Mouse (Mus musculus) limb, embryonic 13.5 days (tissue): ENCODE data around the gene Parp8. TPM values are rescaled to one million over a fixed set of nuclear protein-coding genes. Genes with fewer than 3 reads are reported as not detected.

Experiments
- ATAC-seq: fragments of 200-750 bp; cut with Nextera tagmentation; 2 replicates; pipeline ENCODE4 v1.8.0; 2017; ENCODE audit warnings: low read depth, moderate number of reproducible peaks, moderate TSS enrichment; ENCODE audit not compliant: low FRiP score
- H3K27ac ChIP-seq: fragments of 300-500 bp; sonication (generic); 2 replicates; pipeline ENCODE4 v1.5.1; 2015; ENCODE audit warnings: inconsistent platforms, mild to moderate bottlenecking, moderate library complexity
- H3K27me3 ChIP-seq: fragments of 300-500 bp; sonication (generic); 2 replicates; pipeline ENCODE4 v1.6.1; 2015; ENCODE audit warnings: mild to moderate bottlenecking, inconsistent platforms
- H3K36me3 ChIP-seq: fragments of 300-500 bp; sonication (generic); 2 replicates; pipeline ENCODE4 v1.6.1; 2015; ENCODE audit warnings: inconsistent platforms, mild to moderate bottlenecking, moderate library complexity
- H3K4me1 ChIP-seq: fragments of 300-500 bp; sonication (generic); 2 replicates; pipeline ENCODE4 v1.6.1; 2015; ENCODE audit warnings: inconsistent platforms
- H3K4me2 ChIP-seq: fragments of 300-500 bp; sonication (generic); replicated peaks from 2 replicates; pipeline ENCODE4 v1.6.1; 2015; ENCODE audit warnings: inconsistent platforms, mild to moderate bottlenecking, moderate library complexity
- H3K4me3 ChIP-seq: fragments of 300-500 bp; sonication (generic); 2 replicates; pipeline ENCODE4 v1.5.1; 2015; ENCODE audit warnings: moderate library complexity, mild to moderate bottlenecking, inconsistent platforms
- H3K9ac ChIP-seq: fragments of 300-500 bp; sonication (generic); 2 replicates; pipeline ENCODE4 v1.6.1; 2015; ENCODE audit warnings: mild to moderate bottlenecking, inconsistent platforms
- H3K9me3 ChIP-seq: fragments of 300-500 bp; sonication (generic); 2 replicates; pipeline ENCODE4 v1.6.1; 2016; ENCODE audit warnings: inconsistent platforms
- WGBS: fragments of 180-500 bp; shearing (Covaris S2); methylation state at CpG from one replicate; pipeline ENCODE4 v1.1.7; 2015; 5-methylcytosine and 5-hydroxymethylcytosine counted together
- polyA plus RNA-seq: library from polyadenylated mRNA; unstranded; fragments of >200 nt; fragmentation: Nextera tagmentation; extraction: Ambion mirVana; gene quantifications from 2 replicates; pipeline ENCODE4 v1.2.1, GENCODE M21; 2015

The Parp8 gene
- polyA plus RNA-seq, 1 experiment from 2014 or later, result 21.8 TPM

DNA sequence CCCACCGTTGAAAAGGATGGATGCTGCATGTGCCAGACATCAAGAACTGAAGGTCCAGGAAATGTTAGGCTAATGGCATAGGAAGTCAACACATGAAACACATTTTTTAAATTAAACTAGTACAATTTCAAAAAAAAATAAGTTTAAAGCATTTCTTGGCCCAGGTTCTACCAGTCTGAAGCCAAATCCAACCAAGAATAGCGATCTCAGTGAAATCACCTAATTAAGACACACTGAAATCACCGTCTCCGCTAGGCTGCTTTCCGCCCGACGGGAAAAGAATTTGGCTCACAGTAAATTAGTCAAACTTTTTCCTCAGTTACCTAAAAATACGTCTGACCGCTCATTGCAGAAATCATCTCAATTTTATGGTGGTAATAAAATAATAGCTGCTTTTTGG is 13.3 kb downstream of the Parp8 start:
- Histone ChIP-seq H3K4me1 (no peaks in the 10 kb centered on the region), H3K36me3 (peaks cover 7% of the 10 kb centered on the region), H3K27ac (no peak overlapping the region), H3K27me3 (no peaks in the 10 kb centered on the region), H3K9ac (no peak overlapping the region), H3K4me2 (no peak overlapping the region), H3K9me3 (no peaks in the 10 kb centered on the region), H3K4me3 (no peak overlapping the region)
- no peak for ATAC-seq
- WGBS, result 78% methylated on average over 9 of the region's 9 CpGs

DNA sequence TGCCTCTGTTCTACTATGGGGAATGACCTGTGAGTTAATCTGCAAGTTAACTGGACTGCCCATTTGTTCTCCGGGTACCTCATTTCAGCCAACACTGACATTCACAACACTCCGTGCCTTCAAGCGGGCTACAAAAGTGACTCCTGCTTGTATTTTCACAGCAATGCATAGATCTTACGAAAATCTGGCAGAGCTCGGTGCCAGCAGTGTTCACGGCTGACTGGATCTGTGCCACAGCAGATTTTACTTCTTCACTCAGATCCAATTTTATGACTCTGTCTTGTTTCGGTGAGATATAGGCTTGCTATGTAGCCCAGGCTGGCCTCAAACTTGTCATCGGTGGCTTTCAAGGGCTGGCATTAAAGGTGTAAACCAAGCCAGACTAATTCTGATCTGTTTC is 15.2 kb downstream of the Parp8 start:
- no peak overlapping the region for H3K4me3 ChIP-seq
- 0 out of 2 replicates have a peak, but pooled peaks cover 3% of the 10 kb centered on the region for H3K4me1 ChIP-seq
- H3K9ac ChIP-seq, result no peak overlapping the region
- H3K27me3 ChIP-seq, result no peaks in the 10 kb centered on the region
- peaks cover 7% of the 10 kb centered on the region for H3K36me3 ChIP-seq
- no peak for ATAC-seq
- H3K27ac ChIP-seq, result no peak overlapping the region
- 74% methylated on average over 8 of the region's 8 CpGs for WGBS
- no peak overlapping the region for H3K4me2 ChIP-seq
- H3K9me3 ChIP-seq, result no peaks in the 10 kb centered on the region

DNA sequence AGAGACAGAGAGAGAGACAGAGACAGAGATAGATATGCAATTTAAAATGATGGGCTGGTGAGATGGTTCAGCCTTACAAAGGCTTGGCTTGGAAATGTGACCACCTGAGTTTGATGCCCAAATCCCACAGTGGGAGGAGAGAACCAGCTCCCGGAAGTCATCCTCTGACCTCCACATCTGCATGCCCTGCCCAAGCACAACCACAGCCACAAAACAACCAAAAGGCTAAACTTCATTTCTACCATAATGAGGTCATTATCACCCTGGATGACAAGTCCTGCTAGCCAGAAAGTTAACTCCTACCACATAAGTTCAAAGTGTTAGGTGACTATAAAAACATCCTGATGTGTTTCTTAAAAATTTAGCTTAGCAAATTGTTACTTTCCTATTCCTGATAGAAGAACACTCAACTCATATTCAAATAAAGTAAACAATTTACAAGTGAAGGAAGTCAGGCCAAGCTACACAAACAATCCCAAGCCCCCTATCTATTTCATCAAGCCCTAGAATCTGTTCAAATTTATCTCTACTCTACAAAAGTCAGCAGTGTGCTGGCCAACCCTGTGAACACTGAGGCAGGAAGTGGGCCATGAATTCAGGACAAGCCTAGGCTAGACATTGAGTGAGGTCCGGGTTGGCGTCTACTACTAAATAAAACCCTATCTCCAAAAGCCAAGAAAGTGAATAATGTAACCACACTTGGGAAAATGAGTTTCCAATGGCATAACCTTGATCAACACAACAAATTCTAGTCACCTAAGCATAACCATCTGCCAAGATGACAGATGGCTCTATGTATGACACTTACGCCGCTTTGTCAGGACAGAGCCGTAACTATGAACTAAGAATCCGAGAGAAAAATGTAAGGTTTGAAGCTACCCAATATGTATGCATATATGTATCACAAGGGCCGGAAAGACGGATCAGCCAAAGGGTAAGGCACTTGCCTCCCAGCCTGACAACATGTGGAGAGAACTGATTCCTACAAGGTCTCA is 17.0 kb downstream of the Parp8 start:
- Histone ChIP-seq H3K36me3 (peaks cover 7% of the 10 kb centered on the region), H3K9ac (no peak overlapping the region), H3K4me2 (no peak overlapping the region), H3K27ac (no peak overlapping the region), H3K9me3 (no peaks in the 10 kb centered on the region), H3K4me3 (no peak overlapping the region), H3K27me3 (no peaks in the 10 kb centered on the region), H3K4me1 (0 out of 2 replicates have a peak, but pooled peaks cover 3% of the 10 kb centered on the region)
- WGBS, result 93% methylated on average over 9 of the region's 9 CpGs
- ATAC-seq, result no peak

DNA sequence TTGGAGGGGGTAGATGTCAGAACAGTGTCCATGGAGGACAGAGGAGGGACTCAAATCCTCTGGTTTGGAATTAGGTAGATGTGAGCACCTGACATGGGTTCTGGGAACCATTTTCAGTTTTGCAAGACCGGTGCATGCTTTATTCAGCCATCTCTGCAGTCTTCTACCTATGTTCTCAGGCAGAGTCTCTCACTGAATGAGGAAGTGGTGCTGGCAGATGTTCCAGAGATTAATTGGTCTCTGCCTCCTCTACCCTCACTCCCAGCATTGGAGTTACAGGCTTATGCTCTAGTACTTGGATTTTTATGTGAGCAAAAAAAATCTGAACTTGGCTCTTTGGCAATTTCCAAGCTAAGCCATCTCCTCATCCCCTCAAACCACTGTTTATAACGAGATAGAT is 17.8 kb downstream of the Parp8 start:
- no peak overlapping the region for H3K4me3 ChIP-seq
- ATAC-seq, result no peak
- no peaks in the 10 kb centered on the region for H3K9me3 ChIP-seq
- H3K4me2 ChIP-seq, result no peak overlapping the region
- no peak overlapping the region for H3K27ac ChIP-seq
- no peak overlapping the region for H3K9ac ChIP-seq
- H3K4me1 ChIP-seq, result 0 out of 2 replicates have a peak, but pooled peaks cover 3% of the 10 kb centered on the region
- H3K27me3 ChIP-seq, result no peaks in the 10 kb centered on the region
- WGBS, result 88% methylated on average over 2 of the region's 2 CpGs
- 0 out of 2 replicates have a peak, but pooled peaks cover 2% of the 10 kb centered on the region for H3K36me3 ChIP-seq

DNA sequence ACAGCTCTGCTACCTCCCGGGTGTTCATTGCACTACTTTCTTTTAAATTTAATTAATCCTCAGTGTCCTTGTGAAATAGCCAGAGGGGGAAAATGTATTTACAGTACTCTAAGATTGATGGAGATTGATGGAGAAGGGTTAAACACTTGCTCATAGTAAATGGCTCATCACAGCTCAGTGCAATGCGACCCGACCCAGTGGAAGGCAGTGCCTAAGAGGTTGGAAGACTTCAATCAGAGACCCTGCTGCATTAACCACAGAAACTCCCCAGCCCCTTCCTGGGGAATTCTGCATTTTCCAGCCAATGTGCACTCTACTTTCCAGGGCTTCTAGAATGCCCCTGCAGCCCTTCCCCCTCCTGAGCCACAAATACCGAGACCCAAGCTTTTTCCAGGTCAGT is 18.7 kb downstream of the Parp8 start:
- WGBS, result 34% methylated on average over 4 of the region's 4 CpGs
- H3K9ac ChIP-seq, result no peak overlapping the region
- H3K9me3 ChIP-seq, result no peaks in the 10 kb centered on the region
- no peak overlapping the region for H3K4me2 ChIP-seq
- ATAC-seq, result no peak
- no peaks in the 10 kb centered on the region for H3K36me3 ChIP-seq
- H3K27me3 ChIP-seq, result no peaks in the 10 kb centered on the region
- H3K4me3 ChIP-seq, result no peak overlapping the region
- H3K27ac ChIP-seq, result no peak overlapping the region
- H3K4me1 ChIP-seq, result 0 out of 2 replicates have a peak, but pooled peaks cover 3% of the 10 kb centered on the region

DNA sequence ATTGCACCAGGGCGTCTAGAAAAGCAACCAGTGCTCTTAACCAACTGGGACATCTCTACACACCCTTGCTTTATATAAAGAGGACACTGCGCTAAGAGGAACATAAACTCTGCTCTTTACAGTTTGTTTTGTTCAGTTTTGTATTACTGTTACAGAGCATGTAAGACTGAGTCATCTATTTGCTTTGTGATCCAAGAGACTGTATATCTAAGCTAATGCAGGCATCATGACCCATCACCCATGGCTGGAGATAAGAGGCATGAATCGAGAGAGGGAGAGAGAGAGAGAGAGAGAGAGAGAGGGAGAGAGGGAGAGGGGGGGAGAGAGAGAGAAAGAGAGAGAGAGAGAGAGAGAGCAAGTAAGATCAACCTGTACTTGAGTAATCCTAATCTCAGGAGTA is 24.8 kb downstream of the Parp8 start:
- Histone ChIP-seq H3K4me3 (no peak overlapping the region), H3K27ac (no peak overlapping the region), H3K36me3 (peaks cover 9% of the 10 kb centered on the region), H3K9ac (no peak overlapping the region), H3K27me3 (no peaks in the 10 kb centered on the region), H3K9me3 (no peaks in the 10 kb centered on the region), H3K4me2 (no peak overlapping the region), H3K4me1 (no peaks in the 10 kb centered on the region)
- 89% methylated on average over 3 of the region's 3 CpGs for WGBS
- no peak for ATAC-seq

DNA sequence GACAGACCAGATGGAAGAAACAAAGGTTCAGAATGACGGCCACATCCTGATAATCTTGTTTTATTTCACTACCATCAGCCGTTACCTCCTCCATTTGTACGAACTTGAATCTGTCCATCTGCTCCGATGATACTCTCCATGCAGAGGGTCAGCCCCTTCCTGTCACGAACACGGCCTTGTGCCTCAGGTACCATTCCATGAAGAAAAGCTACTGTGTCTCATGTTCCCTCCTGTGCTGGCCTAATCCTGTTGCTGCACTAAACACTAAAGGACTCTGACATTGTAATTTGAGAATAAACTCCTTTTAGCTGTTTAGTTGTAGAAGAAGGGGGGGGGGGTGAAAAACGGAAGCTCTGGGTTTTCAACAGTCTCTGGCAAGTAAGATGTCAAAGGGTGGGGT is 33.8 kb downstream of the Parp8 start:
- Histone ChIP-seq H3K4me1 (peaks cover 10% of the 10 kb centered on the region), H3K27me3 (no peaks in the 10 kb centered on the region), H3K9me3 (no peaks in the 10 kb centered on the region), H3K27ac (no peak overlapping the region), H3K4me3 (no peak overlapping the region), H3K4me2 (no peak overlapping the region), H3K36me3 (peaks cover 2% of the 10 kb centered on the region; the same call in 1 of the 2 replicates), H3K9ac (no peak overlapping the region)
- ATAC-seq, result no peak
- 55% methylated on average over 7 of the region's 7 CpGs for WGBS

DNA sequence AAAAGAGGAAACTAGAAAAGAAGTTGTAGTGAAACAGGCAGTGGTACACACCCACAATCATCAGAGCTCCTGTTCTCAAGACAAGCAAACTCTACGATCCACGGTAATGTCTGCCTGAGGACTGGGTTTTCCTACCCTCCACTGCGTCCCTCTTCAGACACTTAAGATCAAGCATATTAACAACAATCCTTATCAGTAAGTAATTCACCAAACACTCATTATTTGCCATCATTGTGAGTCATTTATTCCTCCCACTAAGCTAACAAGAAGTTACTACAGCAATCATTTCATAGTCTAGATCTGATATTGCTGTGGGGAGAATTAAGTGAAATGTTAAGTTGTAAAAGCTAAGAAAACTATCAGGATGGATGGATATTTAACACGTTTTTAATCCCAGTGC is 35.0 kb downstream of the Parp8 start:
- no peak for ATAC-seq
- Histone ChIP-seq H3K9ac (no peak overlapping the region), H3K27me3 (no peaks in the 10 kb centered on the region), H3K9me3 (no peaks in the 10 kb centered on the region), H3K4me2 (no peak overlapping the region), H3K27ac (no peak overlapping the region), H3K4me3 (no peak overlapping the region), H3K4me1 (peaks cover 10% of the 10 kb centered on the region), H3K36me3 (peaks cover 2% of the 10 kb centered on the region; the same call in 1 of the 2 replicates)
- 83% methylated on average over 4 of the region's 4 CpGs for WGBS

DNA sequence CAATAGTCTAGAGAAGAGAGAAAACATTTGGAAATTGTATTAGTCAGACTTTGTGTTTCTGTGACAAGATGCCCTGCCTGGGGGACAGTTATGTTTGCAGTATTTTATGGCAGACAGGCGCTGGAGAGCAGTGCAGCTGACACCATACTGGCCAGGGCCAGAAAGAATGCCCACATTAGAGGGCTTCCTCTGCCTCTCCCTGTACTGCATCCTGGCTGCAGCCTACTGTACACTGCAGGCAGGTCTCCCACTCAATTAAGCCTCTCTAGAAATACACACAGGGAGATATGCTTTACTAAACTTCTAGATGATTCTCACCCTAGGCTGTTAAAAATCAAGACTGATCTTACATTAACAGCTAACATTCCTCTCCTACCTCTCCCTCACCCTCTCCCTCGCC is 36.6 kb downstream of the Parp8 start:
- Histone ChIP-seq H3K27me3 (no peaks in the 10 kb centered on the region), H3K9ac (no peak overlapping the region), H3K4me1 (peaks cover 10% of the 10 kb centered on the region), H3K27ac (no peak overlapping the region), H3K36me3 (no peaks in the 10 kb centered on the region), H3K9me3 (no peaks in the 10 kb centered on the region), H3K4me2 (no peak overlapping the region), H3K4me3 (no peak overlapping the region)
- WGBS, result 63% methylated on average over 2 of the region's 2 CpGs
- ATAC-seq, result no peak

DNA sequence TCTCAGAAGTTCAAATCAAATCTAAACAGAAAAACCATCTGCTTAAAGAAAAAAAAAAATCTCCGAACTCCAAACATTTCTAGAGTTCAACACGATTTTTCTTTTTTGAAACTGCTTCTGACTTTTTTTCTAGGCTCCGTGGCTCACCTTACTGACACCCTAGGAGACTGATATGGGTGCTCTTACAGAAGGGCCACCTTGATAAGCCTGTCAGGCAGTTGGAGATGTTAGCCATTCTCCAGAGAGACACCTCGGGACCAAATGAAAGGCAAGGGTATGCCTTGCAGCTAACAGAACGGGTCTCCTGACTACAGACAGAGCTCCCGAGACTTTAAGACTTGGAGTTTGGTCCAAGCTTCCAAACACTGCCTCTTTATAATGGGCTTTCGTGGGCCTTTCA is 37.1 kb downstream of the Parp8 start:
- no peak overlapping the region for H3K4me2 ChIP-seq
- H3K27me3 ChIP-seq, result no peaks in the 10 kb centered on the region
- no peak overlapping the region for H3K9ac ChIP-seq
- WGBS, result 79% methylated on average over 7 of the region's 7 CpGs
- ATAC-seq, result no peak
- no peaks in the 10 kb centered on the region for H3K36me3 ChIP-seq
- no peaks in the 10 kb centered on the region for H3K9me3 ChIP-seq
- no peak overlapping the region for H3K4me3 ChIP-seq
- H3K27ac ChIP-seq, result no peak overlapping the region
- H3K4me1 ChIP-seq, result peaks cover 10% of the 10 kb centered on the region

DNA sequence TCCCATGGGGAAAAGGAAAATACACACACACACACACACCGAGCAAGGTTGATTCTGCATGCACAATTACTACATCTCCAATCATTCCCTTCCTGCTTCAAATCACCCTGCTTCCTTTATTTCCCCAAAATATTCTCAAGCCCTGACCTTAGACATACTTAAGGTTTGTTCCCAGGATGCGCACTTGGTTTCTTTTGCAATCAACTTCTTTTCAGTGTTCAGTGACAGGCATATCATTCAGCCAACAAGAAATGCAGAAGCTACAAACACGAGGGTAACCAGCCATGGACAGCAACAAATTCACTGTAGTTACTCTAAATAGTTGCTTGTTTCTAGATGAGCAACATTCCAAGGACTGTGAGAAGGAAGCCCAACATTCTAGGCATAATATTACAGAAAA is 38.1 kb downstream of the Parp8 start:
- no peaks in the 10 kb centered on the region for H3K36me3 ChIP-seq

DNA sequence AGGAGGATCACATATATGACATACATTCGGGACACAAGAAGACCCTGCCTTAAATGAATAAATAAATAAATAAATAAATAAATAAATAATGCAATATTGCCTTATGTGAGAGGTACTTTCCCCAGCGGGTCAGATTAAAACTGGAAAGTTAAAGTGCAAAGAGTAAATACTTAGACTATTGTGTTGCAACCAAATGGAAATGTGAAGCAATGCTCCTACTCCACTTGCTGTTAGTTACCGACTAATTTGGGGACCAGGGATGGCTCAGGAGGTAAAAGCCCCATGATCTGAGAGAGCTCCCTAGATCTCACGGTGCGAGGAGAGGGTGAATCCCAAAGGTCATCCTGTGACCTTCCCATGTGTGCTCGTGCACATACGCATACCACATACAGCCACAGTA is 38.7 kb downstream of the Parp8 start:
- no peak overlapping the region for H3K9ac ChIP-seq
- no peak overlapping the region for H3K4me3 ChIP-seq
- ATAC-seq, result no peak
- no peaks in the 10 kb centered on the region for H3K27me3 ChIP-seq
- H3K9me3 ChIP-seq, result no peaks in the 10 kb centered on the region
- no peaks in the 10 kb centered on the region for H3K36me3 ChIP-seq
- H3K4me2 ChIP-seq, result no peak overlapping the region
- peaks cover 4% of the 10 kb centered on the region; the same call in 1 of the 2 replicates for H3K4me1 ChIP-seq
- WGBS, result 89% methylated on average over 7 of the region's 7 CpGs
- H3K27ac ChIP-seq, result no peak overlapping the region

More for the DNA sequence above, 38.1 kb downstream of the Parp8 start:
- peaks cover 7% of the 10 kb centered on the region; the same call in 1 of the 2 replicates for H3K4me1 ChIP-seq
- H3K27me3 ChIP-seq, result no peaks in the 10 kb centered on the region
- H3K4me2 ChIP-seq, result no peak overlapping the region
- no peak overlapping the region for H3K4me3 ChIP-seq
- no peak overlapping the region for H3K27ac ChIP-seq
- ATAC-seq, result no peak
- H3K9me3 ChIP-seq, result no peaks in the 10 kb centered on the region
- 82% methylated on average over 3 of the region's 3 CpGs for WGBS
- H3K9ac ChIP-seq, result no peak overlapping the region
